Mouse (Mus musculus): ENCODE data around the gene Dglucy. TPM values are rescaled to one million over a fixed set of nuclear protein-coding genes. Genes with fewer than 3 reads are reported as not detected.

Gene Dglucy
- polyA plus RNA-seq, 1 experiment, result not detected

DNA sequence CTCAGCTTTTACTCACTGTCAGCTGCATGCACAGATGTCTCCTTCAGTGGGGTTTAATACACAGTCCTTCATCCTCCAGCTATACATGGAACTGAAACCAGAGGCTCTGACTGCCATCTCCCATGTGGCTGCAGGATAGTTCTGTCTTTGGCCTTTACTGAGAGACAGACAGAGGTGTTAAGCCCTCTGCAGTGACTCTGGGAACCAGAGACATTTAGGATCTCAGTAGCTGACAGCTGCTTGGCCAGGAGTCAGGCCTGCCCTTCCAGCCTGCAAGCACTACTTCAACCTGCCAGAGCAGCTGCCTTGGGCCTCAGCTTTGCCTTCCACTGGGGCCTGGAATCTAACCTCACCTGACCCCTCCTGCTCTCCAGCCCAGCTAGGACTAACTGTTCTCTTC lies 41.1 kb downstream of the Dglucy start:
- H3K4me1 ChIP-seq (ENCODE audit: control insufficient read depth), result no peaks in the 10 kb centered on the region
- H3K4me3 ChIP-seq (replicated peaks), result no peak overlapping the region
- H3K9me3 ChIP-seq (ENCODE audit: control insufficient read depth, low read length), result no peaks in the 10 kb centered on the region
- no peaks in the 10 kb centered on the region for H3K36me3 ChIP-seq (ENCODE audit: control insufficient read depth)
- H3K27me3 ChIP-seq (ENCODE audit: control insufficient read depth), result no peaks in the 10 kb centered on the region
- TF ChIP-seq GATA1 (IDR thresholded peaks at IDR 0.05; ENCODE audit: low read length), result no peak
- TF ChIP-seq TAL1 (IDR thresholded peaks at IDR 0.05; ENCODE audit: low read length), result no peak

DNA sequence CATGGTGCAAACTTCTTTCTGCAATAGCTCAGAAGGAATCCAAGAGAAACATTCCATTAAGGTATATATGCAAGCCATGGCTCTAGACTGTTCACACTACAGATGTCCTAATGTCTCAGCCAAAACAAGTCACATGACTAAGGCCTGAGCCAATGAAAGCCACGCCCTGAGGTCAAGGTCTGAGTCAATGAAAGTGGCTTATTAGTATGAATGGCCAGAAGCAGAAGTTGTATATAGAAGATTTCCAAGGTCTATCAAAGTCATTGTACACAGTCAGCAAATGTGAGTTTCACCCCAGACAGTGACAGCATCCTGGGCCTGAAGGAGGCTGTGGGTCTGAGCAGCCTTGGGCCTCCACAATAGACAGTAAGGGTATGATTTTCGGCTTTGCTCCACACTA lies 52.2 kb downstream of the Dglucy start:
- no peaks in the 10 kb centered on the region for H3K4me1 ChIP-seq (ENCODE audit: control insufficient read depth)

DNA sequence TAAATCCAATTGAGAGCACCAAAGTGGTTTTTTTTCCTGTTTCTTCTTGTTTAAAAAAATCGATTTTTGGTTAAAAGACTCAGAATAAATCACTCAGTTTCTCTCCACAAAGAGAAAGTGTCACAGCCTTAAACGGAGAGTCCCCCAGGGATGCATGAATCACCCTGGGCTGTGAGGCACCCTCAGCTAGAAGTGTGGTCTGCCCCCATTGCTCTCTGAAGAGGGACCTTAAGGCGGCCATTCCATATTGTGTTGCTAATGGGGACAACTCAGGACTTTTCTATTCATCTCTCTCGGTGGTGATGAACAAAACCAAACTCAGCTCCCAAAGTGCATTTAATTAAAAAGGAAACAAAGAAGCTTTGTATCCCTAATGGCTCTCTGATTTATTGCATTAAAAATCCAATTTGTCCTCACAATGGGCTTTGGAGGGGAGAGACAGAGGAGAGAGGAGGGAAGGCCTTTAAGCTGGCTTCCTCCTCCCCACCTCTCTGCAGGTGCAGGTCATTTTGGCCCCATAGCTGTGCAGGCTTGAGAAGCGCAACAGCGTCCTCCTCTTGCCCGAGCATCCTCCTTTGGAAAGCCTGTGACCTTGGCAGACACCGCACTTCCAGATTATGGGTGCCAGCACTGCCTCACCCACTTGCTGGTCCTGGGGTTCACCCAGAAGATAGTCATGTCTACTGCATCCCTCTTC lies 52.9 kb downstream of the Dglucy start:
- H3K9me3 ChIP-seq (ENCODE audit: control insufficient read depth, low read length), result no peaks in the 10 kb centered on the region
- H3K36me3 ChIP-seq (ENCODE audit: control insufficient read depth), result no peaks in the 10 kb centered on the region
- no peaks in the 10 kb centered on the region for H3K27me3 ChIP-seq (ENCODE audit: control insufficient read depth)
- no peak overlapping the region for H3K4me3 ChIP-seq (replicated peaks)
- TF ChIP-seq TAL1 (IDR thresholded peaks at IDR 0.05; ENCODE audit: low read length) (no peak), GATA1 (IDR thresholded peaks at IDR 0.05; ENCODE audit: low read length) (no peak)
- no peaks in the 10 kb centered on the region for H3K4me1 ChIP-seq (ENCODE audit: control insufficient read depth)

More for the DNA sequence above, 52.2 kb downstream of the Dglucy start:
- H3K4me3 ChIP-seq (replicated peaks), result no peak overlapping the region
- no peaks in the 10 kb centered on the region for H3K27me3 ChIP-seq (ENCODE audit: control insufficient read depth)
- no peaks in the 10 kb centered on the region for H3K9me3 ChIP-seq (ENCODE audit: control insufficient read depth, low read length)
- no peaks in the 10 kb centered on the region for H3K36me3 ChIP-seq (ENCODE audit: control insufficient read depth)
- no peak for TF ChIP-seq GATA1 (IDR thresholded peaks at IDR 0.05; ENCODE audit: low read length)
- TF ChIP-seq TAL1 (IDR thresholded peaks at IDR 0.05; ENCODE audit: low read length), result no peak

DNA sequence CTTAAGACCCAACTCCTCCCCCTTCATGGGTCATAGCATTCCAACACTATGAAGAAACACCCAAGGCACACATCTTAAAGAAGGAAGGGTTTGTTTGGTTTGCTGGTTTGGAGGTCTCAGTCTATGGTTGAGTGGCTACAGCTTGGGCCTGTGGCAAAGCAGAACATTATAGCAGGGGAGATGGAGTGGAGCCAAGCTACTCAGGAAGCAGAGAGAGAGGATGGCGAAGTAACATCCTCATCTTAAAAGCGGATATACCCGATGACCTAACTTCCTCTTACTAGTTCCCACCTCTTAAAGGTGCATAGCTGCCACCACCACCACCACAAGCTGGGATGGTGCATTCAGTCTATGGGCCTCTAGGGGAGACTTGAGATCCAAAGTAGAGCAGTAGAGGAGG lies 58.4 kb downstream of the Dglucy start:
- Histone ChIP-seq H3K36me3 (ENCODE audit: control insufficient read depth) (no peaks in the 10 kb centered on the region), H3K4me1 (ENCODE audit: control insufficient read depth) (no peaks in the 10 kb centered on the region; the same call in 1 of the 2 replicates), H3K27me3 (ENCODE audit: control insufficient read depth) (no peaks in the 10 kb centered on the region), H3K4me3 (replicated peaks) (no peak overlapping the region), H3K9me3 (ENCODE audit: control insufficient read depth, low read length) (no peaks in the 10 kb centered on the region)
- TF ChIP-seq GATA1 (IDR thresholded peaks at IDR 0.05; ENCODE audit: low read length) (no peak), TAL1 (IDR thresholded peaks at IDR 0.05; ENCODE audit: low read length) (no peak)

DNA sequence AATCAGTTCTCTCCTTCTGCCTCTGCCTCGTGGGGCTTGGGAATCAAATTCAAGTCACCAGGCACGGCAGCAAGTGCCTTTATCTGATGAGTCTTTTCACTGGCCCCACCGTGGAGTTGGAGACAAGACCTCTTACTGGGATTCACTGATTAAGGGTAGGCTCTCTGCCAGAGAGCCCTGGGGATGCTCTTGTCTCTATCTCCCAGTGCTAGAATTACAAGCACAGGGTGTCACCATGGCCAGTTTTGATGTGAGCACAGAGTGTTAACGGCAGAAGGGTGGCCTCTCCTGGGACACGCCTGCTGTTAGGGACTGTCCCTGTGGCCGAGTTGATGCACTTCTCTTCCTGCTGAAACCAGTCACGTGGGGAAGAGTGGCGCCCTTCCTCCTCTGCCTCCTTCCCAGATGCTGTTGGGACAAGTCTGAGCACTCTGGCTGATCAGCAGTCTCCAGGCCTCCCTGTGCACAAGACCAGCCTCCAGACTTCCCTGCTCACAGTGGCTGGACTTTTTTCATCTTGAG lies 60.3 kb downstream of the Dglucy start:
- no peaks in the 10 kb centered on the region for H3K27me3 ChIP-seq (ENCODE audit: control insufficient read depth)
- TF ChIP-seq TAL1 (IDR thresholded peaks at IDR 0.05; ENCODE audit: low read length) (no peak), GATA1 (IDR thresholded peaks at IDR 0.05; ENCODE audit: low read length) (no peak)
- no peak overlapping the region for H3K4me3 ChIP-seq (replicated peaks)
- no peaks in the 10 kb centered on the region for H3K36me3 ChIP-seq (ENCODE audit: control insufficient read depth)
- no peaks in the 10 kb centered on the region for H3K9me3 ChIP-seq (ENCODE audit: control insufficient read depth, low read length)
- no peaks in the 10 kb centered on the region; the same call in 1 of the 2 replicates for H3K4me1 ChIP-seq (ENCODE audit: control insufficient read depth)

DNA sequence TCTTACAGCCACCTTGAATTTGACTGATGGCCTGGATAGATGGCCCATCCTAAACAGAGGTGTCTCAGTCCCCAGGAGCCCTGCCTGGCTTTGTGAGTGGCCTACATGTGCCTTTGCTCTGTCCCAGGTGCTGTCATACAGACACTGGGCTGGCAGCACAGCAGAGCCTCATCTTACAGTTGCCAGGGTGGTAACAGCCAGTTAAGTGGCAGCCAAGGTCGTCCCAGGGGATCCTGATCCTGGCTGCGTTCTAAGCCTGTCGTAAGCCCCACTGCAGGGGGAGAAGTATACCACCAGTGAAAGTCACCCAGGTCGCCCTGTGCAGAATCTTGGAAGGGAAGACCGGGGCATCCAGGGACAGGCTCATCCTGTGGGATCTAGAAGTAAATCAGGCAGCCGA lies 61.1 kb downstream of the Dglucy start:
- Histone ChIP-seq H3K4me1 (ENCODE audit: control insufficient read depth) (no peaks in the 10 kb centered on the region; the same call in 1 of the 2 replicates), H3K4me3 (replicated peaks) (no peak overlapping the region), H3K27me3 (ENCODE audit: control insufficient read depth) (no peaks in the 10 kb centered on the region), H3K9me3 (ENCODE audit: control insufficient read depth, low read length) (no peaks in the 10 kb centered on the region), H3K36me3 (ENCODE audit: control insufficient read depth) (no peaks in the 10 kb centered on the region)
- TF ChIP-seq TAL1 (IDR thresholded peaks at IDR 0.05; ENCODE audit: low read length) (no peak; the same call in 2 of the 3 replicates), GATA1 (IDR thresholded peaks at IDR 0.05; ENCODE audit: low read length) (no peak)

DNA sequence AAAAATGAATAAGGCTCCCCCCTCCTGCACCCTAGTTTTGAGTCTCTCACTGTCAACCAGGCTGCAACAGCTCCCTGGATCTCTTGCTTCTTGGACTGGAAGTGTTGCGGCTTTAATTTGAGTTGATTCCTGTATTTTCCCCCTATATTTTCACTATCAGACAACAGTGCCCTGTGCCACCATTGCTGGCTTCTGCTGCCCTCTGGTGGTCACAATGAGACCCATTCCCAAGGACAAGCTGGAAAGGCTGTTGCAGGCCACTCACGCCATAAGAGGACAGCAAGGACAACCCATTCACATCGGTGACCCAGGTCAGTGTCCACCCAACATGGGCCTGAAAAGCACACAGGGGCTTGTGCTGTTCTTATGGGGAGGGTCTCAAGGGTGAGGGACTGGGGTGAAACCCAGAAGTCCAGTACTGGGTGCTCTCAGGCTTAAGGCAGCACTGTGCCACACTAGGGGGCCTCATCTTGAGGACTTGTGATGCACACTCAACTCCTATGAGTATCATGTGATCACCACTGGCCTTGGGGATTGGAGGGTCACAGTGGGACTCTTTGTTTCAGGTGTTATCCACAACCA lies 62.4 kb downstream of the Dglucy start:
- Histone ChIP-seq H3K27me3 (ENCODE audit: control insufficient read depth) (no peaks in the 10 kb centered on the region), H3K4me3 (replicated peaks) (no peak overlapping the region), H3K4me1 (ENCODE audit: control insufficient read depth) (no peaks in the 10 kb centered on the region; the same call in 1 of the 2 replicates), H3K36me3 (ENCODE audit: control insufficient read depth) (no peaks in the 10 kb centered on the region), H3K9me3 (ENCODE audit: control insufficient read depth, low read length) (no peaks in the 10 kb centered on the region)
- TF ChIP-seq GATA1 (IDR thresholded peaks at IDR 0.05; ENCODE audit: low read length) (no peak), TAL1 (IDR thresholded peaks at IDR 0.05; ENCODE audit: low read length) (no peak)

DNA sequence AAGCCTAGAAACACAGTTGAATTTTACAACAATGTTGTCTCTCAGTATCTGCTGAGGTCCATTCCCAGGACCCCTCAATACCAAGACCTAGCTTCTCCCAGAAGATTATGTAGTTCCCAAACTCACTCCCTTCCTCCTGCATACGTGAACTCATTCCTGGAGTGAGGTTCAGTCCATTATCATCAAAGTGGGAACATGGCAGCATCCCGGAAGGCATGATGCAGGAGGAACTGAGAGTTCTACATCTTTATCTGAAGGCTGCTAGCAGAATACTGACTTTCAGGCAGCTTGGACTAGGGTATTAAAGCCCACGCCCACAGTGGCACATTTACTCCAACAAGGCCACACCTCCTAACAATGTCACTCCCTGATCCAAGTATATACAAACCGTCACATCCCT lies 64.3 kb downstream of the Dglucy start:
- H3K9me3 ChIP-seq (ENCODE audit: control insufficient read depth, low read length), result no peaks in the 10 kb centered on the region
- H3K36me3 ChIP-seq (ENCODE audit: control insufficient read depth), result no peaks in the 10 kb centered on the region
- H3K4me3 ChIP-seq (replicated peaks), result no peak overlapping the region
- no peak for TF ChIP-seq TAL1 (IDR thresholded peaks at IDR 0.05; ENCODE audit: low read length)
- no peak for TF ChIP-seq GATA1 (IDR thresholded peaks at IDR 0.05; ENCODE audit: low read length)
- H3K4me1 ChIP-seq (ENCODE audit: control insufficient read depth), result no peaks in the 10 kb centered on the region; the same call in 1 of the 2 replicates
- no peaks in the 10 kb centered on the region for H3K27me3 ChIP-seq (ENCODE audit: control insufficient read depth)

DNA sequence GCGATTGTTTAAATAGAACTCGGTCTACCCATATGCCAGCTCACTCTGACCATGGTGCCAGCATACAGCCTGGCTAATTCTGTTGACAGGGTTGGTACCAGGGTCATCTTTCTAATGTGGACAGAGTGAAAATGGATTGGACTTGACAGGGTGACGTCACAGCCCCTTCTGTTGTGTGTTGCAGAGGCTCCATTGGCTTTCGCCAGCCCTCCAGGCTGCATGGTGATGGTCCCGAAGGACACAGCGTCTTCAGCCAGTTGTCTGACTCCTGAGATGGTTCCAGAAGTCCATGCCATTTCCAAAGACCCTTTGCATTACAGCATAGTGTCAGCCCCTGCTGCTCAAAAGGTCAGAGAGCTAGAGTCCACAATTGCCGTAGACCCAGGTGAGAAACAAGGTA lies 65.7 kb downstream of the Dglucy start:
- no peaks in the 10 kb centered on the region for H3K9me3 ChIP-seq (ENCODE audit: control insufficient read depth, low read length)
- no peaks in the 10 kb centered on the region for H3K27me3 ChIP-seq (ENCODE audit: control insufficient read depth)
- no peaks in the 10 kb centered on the region for H3K36me3 ChIP-seq (ENCODE audit: control insufficient read depth)
- TF ChIP-seq TAL1 (IDR thresholded peaks at IDR 0.05; ENCODE audit: low read length) (no peak), GATA1 (IDR thresholded peaks at IDR 0.05; ENCODE audit: low read length) (no peak)
- H3K4me3 ChIP-seq (replicated peaks), result no peak overlapping the region
- H3K4me1 ChIP-seq (ENCODE audit: control insufficient read depth), result no peaks in the 10 kb centered on the region

Measured in erythroblast, embryonic 14.5 days (primary cell).